Mouse (Mus musculus): ENCODE measurements around the gene Sh2d4b. TPM values are rescaled to one million over a fixed set of nuclear protein-coding genes. Genes with fewer than 3 reads are reported as not detected.

Sh2d4b gene
- total RNA-seq, 2 experiments from 2014 or later: 2.0 to 2.1 TPM

- DNase-seq (ENCODE audit: low spot score in 2 of 2): no peak
- TF ChIP-seq CTCF (conservative IDR thresholded peaks at IDR 0.05): no peak
- H3K4me3 ChIP-seq: no peak overlapping the region
- H3K27ac ChIP-seq: no peak overlapping the region
These were observed 22.5 kb downstream of the Sh2d4b start for GRCm38 (mm10) chr14:40870598-40870997.

- no peak for DNase-seq (ENCODE audit: low spot score in 2 of 2)
- H3K27ac ChIP-seq: no peak overlapping the region
- TF ChIP-seq CTCF (conservative IDR thresholded peaks at IDR 0.05): no peak
- no peak overlapping the region for H3K4me3 ChIP-seq
These were observed 28.1 kb downstream of the Sh2d4b start for GRCm38 (mm10) chr14:40864811-40865514.

- H3K27ac ChIP-seq: no peak overlapping the region
- no peak overlapping the region for H3K4me3 ChIP-seq
- TF ChIP-seq CTCF (conservative IDR thresholded peaks at IDR 0.05): no peak
- DNase-seq (ENCODE audit: low spot score in 2 of 2): no peak
These were observed 29.4 kb downstream of the Sh2d4b start for GRCm38 (mm10) chr14:40863659-40864058.

GRCm38 (mm10) chr14:40863022-40863421, 30.0 kb downstream of the Sh2d4b start:
- H3K4me3 ChIP-seq: no peak overlapping the region
- H3K27ac ChIP-seq: no peak overlapping the region
- peak; percentile 49 for TF ChIP-seq CTCF (conservative IDR thresholded peaks at IDR 0.05)
- no peak for DNase-seq (ENCODE audit: low spot score in 2 of 2)

- Histone ChIP-seq H3K27ac (no peak overlapping the region), H3K4me3 (no peak overlapping the region)
- no peak for TF ChIP-seq CTCF (conservative IDR thresholded peaks at IDR 0.05)
- DNase-seq (ENCODE audit: low spot score in 2 of 2): no peak
These were observed 40.1 kb downstream of the Sh2d4b start for GRCm38 (mm10) chr14:40852978-40853377.

- TF ChIP-seq CTCF (conservative IDR thresholded peaks at IDR 0.05): no peak
- H3K4me3 ChIP-seq: no peak overlapping the region
- no peak for DNase-seq (ENCODE audit: low spot score in 2 of 2)
- H3K27ac ChIP-seq: no peak overlapping the region
These were observed 55.7 kb downstream of the Sh2d4b start for GRCm38 (mm10) chr14:40837397-40837796.

- Histone ChIP-seq H3K27ac (no peak overlapping the region), H3K4me3 (no peak overlapping the region)
- no peak for TF ChIP-seq CTCF (conservative IDR thresholded peaks at IDR 0.05)
- DNase-seq (ENCODE audit: low spot score in 2 of 2): no peak
These were observed 62.6 kb downstream of the Sh2d4b start for GRCm38 (mm10) chr14:40830505-40830904.

- TF ChIP-seq CTCF (conservative IDR thresholded peaks at IDR 0.05): no peak
- no peak overlapping the region for H3K27ac ChIP-seq
- DNase-seq (ENCODE audit: low spot score in 2 of 2): no peak
- no peak overlapping the region for H3K4me3 ChIP-seq
These were observed 63.0 kb downstream of the Sh2d4b start for GRCm38 (mm10) chr14:40830094-40830493.

GRCm38 (mm10) chr14:40818051-40818450, 75.0 kb downstream of the Sh2d4b start:
- DNase-seq (ENCODE audit: low spot score in 2 of 2): no peak
- Histone ChIP-seq H3K27ac (no peak overlapping the region), H3K4me3 (no peak overlapping the region)
- TF ChIP-seq CTCF (conservative IDR thresholded peaks at IDR 0.05): no peak

GRCm38 (mm10) chr14:40816715-40817114, 76.4 kb downstream of the Sh2d4b start:
- no peak for TF ChIP-seq CTCF (conservative IDR thresholded peaks at IDR 0.05)
- H3K27ac ChIP-seq: no peak overlapping the region
- H3K4me3 ChIP-seq: no peak overlapping the region
- DNase-seq (ENCODE audit: low spot score in 2 of 2): peak; percentile 9 to 30

GRCm38 (mm10) chr14:40791606-40792005, 101.5 kb downstream of the Sh2d4b start:
- TF ChIP-seq CTCF (conservative IDR thresholded peaks at IDR 0.05): peak; percentile 87
- Histone ChIP-seq H3K4me3 (no peak overlapping the region), H3K27ac (no peak overlapping the region)
- DNase-seq (ENCODE audit: low spot score in 2 of 2): peak; percentile 18 to 64

GRCm38 (mm10) chr14:40789110-40789509, 104.0 kb downstream of the Sh2d4b start:
- Histone ChIP-seq H3K4me3 (no peak overlapping the region), H3K27ac (no peak overlapping the region)
- peak; percentile 67 for TF ChIP-seq CTCF (conservative IDR thresholded peaks at IDR 0.05)
- DNase-seq (ENCODE audit: low spot score in 2 of 2): no peak

- H3K4me3 ChIP-seq: no peak overlapping the region
- DNase-seq (ENCODE audit: low spot score in 2 of 2): peak; percentile 11 to 15
- H3K27ac ChIP-seq: no peak overlapping the region
- no peak for TF ChIP-seq CTCF (conservative IDR thresholded peaks at IDR 0.05)
These were observed 123.7 kb downstream of the Sh2d4b start for GRCm38 (mm10) chr14:40769097-40770090.

Other genes with a start within 250 kb of the Sh2d4b start
- 10 to 100 TPM; 27.0 to 30.0 TPM for gene Tspan14, start 73.5 kb upstream of the Sh2d4b start, total RNA-seq (2021)
- 100 to 1,000 TPM; 154 to 159 TPM for gene Fam213a, start 120.5 kb upstream of the Sh2d4b start, total RNA-seq (2021)
- under 1 TPM; 0.61 to 0.95 TPM for gene Dydc2, start 175.9 kb upstream of the Sh2d4b start, total RNA-seq (2021)
- not detected for gene Dydc1, start 179.6 kb upstream of the Sh2d4b start, total RNA-seq (2021)
- gene Mat1a, start 211.8 kb upstream of the Sh2d4b start, total RNA-seq (2021): not detected
- not detected for gene Sftpa1, start 238.5 kb upstream of the Sh2d4b start, total RNA-seq (2021)

Measured in layer of hippocampus, adult 2 months (tissue).